Mouse (Mus musculus): ENCODE results near the gene Bcl9l. TPM values are rescaled to one million over a fixed set of nuclear protein-coding genes. Genes with fewer than 3 reads are reported as not detected.

Gene Bcl9l
- 15.7 and 19.1 TPM in 2 replicates for polyA plus RNA-seq (2012; rRNA removed)

DNA sequence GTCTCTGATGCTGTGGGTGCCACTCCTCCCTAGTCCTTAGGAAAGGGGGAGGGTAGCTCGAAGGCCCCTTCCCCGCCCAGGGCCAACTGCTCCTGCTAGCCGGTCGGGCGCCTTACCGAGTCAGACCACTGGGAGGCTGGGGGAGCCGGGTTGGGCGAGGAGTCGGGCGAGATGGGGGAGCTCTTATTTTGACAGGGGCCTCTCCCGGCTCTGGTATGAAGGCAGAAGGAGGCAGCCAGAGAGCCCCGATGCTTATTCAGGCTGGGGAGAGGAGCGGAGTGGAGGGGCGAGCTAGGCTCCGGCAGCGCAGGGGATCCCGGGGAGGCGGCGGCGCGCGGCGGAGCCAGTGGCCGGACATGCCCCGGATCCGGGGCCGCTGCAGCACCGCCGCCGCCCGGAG is at the start of gene Bcl9l:
Bcl9l (plus strand) TSS at position 274 of the 400 bp plus-strand sequence.

DNA sequence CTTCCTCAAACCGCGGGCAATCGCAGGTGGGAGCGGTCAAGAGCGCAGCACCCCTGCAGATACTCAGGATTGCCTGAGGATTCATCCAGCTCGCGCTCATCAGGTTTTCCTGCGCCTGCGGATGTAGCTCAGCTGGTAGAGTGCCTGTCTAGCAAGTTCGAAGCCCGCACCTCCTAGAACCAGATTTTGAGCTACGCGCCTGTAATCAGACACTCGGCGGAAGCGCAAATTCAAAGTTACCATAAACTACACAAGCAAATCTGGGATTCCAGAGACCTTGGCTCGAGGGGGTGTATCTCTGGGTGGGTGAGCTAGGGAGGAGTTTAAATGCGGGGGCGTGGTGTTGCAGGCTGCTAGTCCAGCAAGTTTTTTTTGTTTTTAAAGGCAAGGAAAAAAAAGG is 41.7 kb upstream of the Bcl9l start, which contains the start of gene Foxr1:
Foxr1 (minus strand) TSS at position 176 of the 400 bp plus-strand sequence.

DNA sequence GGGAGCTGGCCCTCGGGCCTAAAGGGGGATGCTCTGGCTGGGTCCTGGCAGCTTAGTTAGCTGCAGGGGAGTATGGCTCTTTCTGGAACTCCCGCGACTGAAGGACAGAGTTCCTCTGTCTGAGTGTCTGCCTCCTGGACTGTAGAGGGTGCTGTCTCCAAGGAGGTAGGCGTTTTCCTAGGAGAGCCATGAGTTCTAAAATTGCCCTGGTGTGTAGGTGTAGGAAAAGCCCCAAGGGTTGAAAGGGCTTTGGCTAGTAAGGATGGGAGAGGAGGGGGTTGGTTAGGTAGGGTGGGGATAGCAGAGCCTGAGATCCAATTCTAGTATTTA is 27.8 kb upstream of the Bcl9l start, which contains the start of gene Upk2:
Upk2 (minus strand) TSS at position 86 of the 330 bp plus-strand sequence.

Other genes starting within 250 kb of the Bcl9l start
- 19.7 and 24.1 TPM in 2 replicates for gene Cbl, start 248.8 kb upstream of the Bcl9l start, polyA plus RNA-seq (2012; rRNA removed)
- gene Ccdc153, start 242.1 kb upstream of the Bcl9l start, polyA plus RNA-seq (2012; rRNA removed) = 0.05 and 0.14 TPM in 2 replicates
- gene Pdzd3, start 231.4 kb upstream of the Bcl9l start, polyA plus RNA-seq (2012; rRNA removed) = 0.20 and 0.31 TPM in 2 replicates
- gene Nlrx1, start 214.2 kb upstream of the Bcl9l start, polyA plus RNA-seq (2012; rRNA removed) = 2.0 and 2.4 TPM in 2 replicates
- gene Abcg4, start 194.2 kb upstream of the Bcl9l start, polyA plus RNA-seq (2012; rRNA removed) = 19.3 and 19.5 TPM in 2 replicates
- gene Hinfp, start 177.2 kb upstream of the Bcl9l start, polyA plus RNA-seq (2012; rRNA removed) = 38.6 and 43.6 TPM in 2 replicates
- gene C2cd2l, start 162.5 kb upstream of the Bcl9l start, polyA plus RNA-seq (2012; rRNA removed) = 19.9 and 22.4 TPM in 2 replicates
- 20.6 and 44.7 TPM in 2 replicates for gene Dpagt1, start 156.8 kb upstream of the Bcl9l start, polyA plus RNA-seq (2012; rRNA removed)
- 292 and 369 TPM in 2 replicates for gene H2afx, start 148.1 kb upstream of the Bcl9l start, polyA plus RNA-seq (2012; rRNA removed)
- 111 and 135 TPM in 2 replicates for gene Hmbs, start 138.6 kb upstream of the Bcl9l start, polyA plus RNA-seq (2012; rRNA removed)
- 24.8 and 28.6 TPM in 2 replicates for gene Vps11, start 121.2 kb upstream of the Bcl9l start, polyA plus RNA-seq (2012; rRNA removed)
- 59.1 and 68.3 TPM in 2 replicates for gene Hyou1, start 103.3 kb upstream of the Bcl9l start, polyA plus RNA-seq (2012; rRNA removed)
- gene Slc37a4, start 86.0 kb upstream of the Bcl9l start, polyA plus RNA-seq (2012; rRNA removed) = 20.2 TPM in 2 replicates
- 853 and 1,290 TPM in 2 replicates for gene Rps25, start 75.7 kb upstream of the Bcl9l start, polyA plus RNA-seq (2012; rRNA removed)
- 123 and 141 TPM in 2 replicates for gene Trappc4, start 75.2 kb upstream of the Bcl9l start, polyA plus RNA-seq (2012; rRNA removed)
- 37.0 and 40.8 TPM in 2 replicates for gene Ccdc84, start 64.3 kb upstream of the Bcl9l start, polyA plus RNA-seq (2012; rRNA removed)
- not detected in 2 replicates for gene Foxr1, start 41.7 kb upstream of the Bcl9l start, polyA plus RNA-seq (2012; rRNA removed)
- 0.11 and 0.43 TPM in 2 replicates for gene Upk2, start 27.8 kb upstream of the Bcl9l start, polyA plus RNA-seq (2012; rRNA removed)
- not detected in 2 replicates for gene Cxcr5, start 79.1 kb downstream of the Bcl9l start, polyA plus RNA-seq (2012; rRNA removed)
- gene Ddx6, start 122.1 kb downstream of the Bcl9l start, polyA plus RNA-seq (2012; rRNA removed) = 52.3 and 67.1 TPM in 2 replicates
- gene Treh, start 190.4 kb downstream of the Bcl9l start, polyA plus RNA-seq (2012; rRNA removed) = not detected in 2 replicates

Data from central nervous system, embryonic 11.5 days (tissue).